Mouse (Mus musculus) heart, adult 2 months (tissue): ENCODE measurements at regions not wholly inside any gene's neighbourhood (a gene's known extent, or its start where the extent isn't known, plus 50 kb on each side); places are given as distances from the start of the nearest gene placed in this dataset.

Experiments
- CTCF ChIP-seq: fragments of 200-600 bp; IDR thresholded peaks from 2 replicates; pipeline ENCODE4 v1.8.1; 2022; ENCODE audit warnings: antibody characterized with exemption, mild to moderate bottlenecking, moderate library complexity
- EP300 ChIP-seq: fragments of 200-500 bp; IDR thresholded peaks from 2 replicates; pipeline ENCODE4 v1.6.1; 2011; ENCODE audit warnings: low read depth, low read length, control low read depth; ENCODE audit not compliant: insufficient read depth

- TF ChIP-seq CTCF = no peak
- TF ChIP-seq EP300 = peak; percentile 94
Measured at GRCm38 (mm10) chr3:121891338-121891737, 61.0 kb upstream of the Arhgap29 start.
